Mouse (Mus musculus) lung, postnatal 0 days (tissue): ENCODE data around the gene Apoc4.

Source experiments
- CTCF ChIP-seq: IDR thresholded peaks from 2 replicates; pipeline ENCODE4 v1.5.1; 2016; ENCODE audit warnings: antibody characterized with exemption, mild to moderate bottlenecking
- EP300 ChIP-seq: IDR thresholded peaks from 2 replicates; pipeline ENCODE4 v1.6.1; 2016; ENCODE audit warnings: antibody characterized with exemption, mild to moderate bottlenecking, control low read depth

- TF ChIP-seq EP300 = no peak
- TF ChIP-seq CTCF = no peak
Measured at GRCm38 (mm10) chr7:19677872-19678271, 3.4 kb downstream of the Apoc4 start, which contains the start of gene Apoc2.
